Mouse (Mus musculus): ENCODE measurements around the gene Saa1. TPM values are rescaled to one million over a fixed set of nuclear protein-coding genes. Genes with fewer than 3 reads are reported as not detected.

Gene Saa1
- total RNA-seq (2023), result not detected

DNA sequence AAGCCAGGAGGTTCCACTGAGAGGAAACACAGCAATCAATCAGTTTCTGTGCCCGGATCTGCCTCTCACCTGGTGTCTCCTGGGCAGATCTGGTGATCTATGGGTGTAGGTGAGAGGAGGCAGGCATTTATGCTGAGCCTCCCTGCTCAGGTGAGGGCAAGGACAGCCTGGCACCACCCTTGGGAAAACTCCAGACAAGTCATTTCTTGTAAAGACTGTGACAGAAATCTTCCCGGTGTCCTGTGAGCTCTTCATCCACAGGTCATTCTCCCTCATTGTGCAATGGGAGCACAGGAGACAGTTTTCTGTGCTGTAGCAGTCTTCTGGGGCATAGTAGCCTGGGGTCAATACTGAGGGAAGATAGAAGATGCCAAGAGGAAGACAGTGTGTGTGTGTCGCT lies at the start of gene Saa1:
Saa1 (minus strand) TSS at position 101 of the 400 bp plus-strand sequence.

DNA sequence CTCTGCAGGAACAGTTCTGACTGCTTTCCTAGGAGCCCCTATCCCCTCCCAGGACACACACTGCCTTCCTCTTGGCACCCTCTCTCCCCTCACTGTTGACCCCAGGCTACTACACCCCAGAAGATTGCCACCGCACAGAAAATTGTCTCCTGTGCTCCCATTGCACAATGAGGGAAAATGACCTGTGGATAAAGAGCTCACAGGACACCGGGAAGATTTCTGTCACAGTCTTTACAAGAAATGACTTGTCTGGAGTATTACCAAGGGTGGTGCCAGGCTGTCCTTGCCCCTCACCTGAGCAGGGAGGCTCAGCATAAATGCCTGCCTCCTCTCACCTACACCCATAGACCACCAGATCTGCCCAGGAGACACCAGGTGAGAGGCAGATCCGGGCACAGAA lies 8.7 kb upstream of the Saa1 start, which contains the start of gene Saa2:
Saa2 (plus strand) TSS at position 301 of the 400 bp plus-strand sequence.

DNA sequence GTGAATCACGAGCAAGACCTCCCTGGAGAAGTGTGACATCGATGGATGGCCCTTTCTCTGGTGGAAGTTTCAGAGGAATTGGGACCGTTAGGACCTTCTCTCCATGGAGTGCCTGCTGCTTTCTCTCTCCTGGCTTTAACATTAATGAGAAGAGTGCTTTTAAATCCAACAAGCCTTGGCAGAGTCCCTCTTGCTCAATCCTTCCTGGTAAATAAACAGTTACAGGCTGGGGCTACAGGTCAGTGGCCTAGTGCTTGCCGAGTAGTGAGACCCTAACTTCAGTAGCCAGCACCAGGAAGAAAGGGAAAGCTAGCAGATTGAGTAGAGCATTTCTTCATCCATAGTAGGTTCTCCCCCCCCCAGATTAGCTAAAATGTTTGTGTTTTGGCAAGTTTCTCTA lies 10.3 kb downstream of the Saa1 start, which contains the start of gene Saa4:
Saa4 (minus strand) TSS at position 146 of the 400 bp plus-strand sequence.

DNA sequence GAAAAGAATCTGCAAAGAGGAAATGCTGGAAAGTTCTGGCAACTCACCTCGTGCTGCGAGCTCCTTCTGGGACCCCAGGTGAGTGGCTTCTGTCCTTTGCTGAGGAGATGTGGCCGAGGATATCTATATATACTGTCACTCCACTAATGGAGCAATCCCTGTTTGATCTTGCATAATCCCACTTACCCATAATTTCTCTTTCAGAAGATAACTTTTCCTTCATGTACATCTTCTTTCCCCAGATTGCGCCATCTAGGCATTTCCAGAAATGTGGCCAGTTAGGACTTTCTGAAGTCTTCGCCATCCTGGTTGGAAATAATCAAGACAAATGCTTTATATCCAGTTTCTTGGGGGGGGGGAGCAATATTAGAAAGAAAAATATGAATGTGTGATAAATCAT lies 27.2 kb downstream of the Saa1 start, which contains the start of gene Saa3:
Saa3 (minus strand) TSS at position 101 of the 400 bp plus-strand sequence.

GRCm38 (mm10) chr7:46710390-46710844 lies 32.4 kb downstream of the Saa1 start, which contains the start of gene Saal1:
Saal1 (minus strand) TSS chr7:46710680.

Other genes with a start within 250 kb of the Saa1 start
- gene Sergef, start 103.2 kb downstream of the Saa1 start, total RNA-seq (2023), result 10 to 100 TPM; 13.5 to 16.1 TPM
- gene Tph1, start 70.4 kb downstream of the Saa1 start, total RNA-seq (2023), result under 1 TPM in 1 of 2 experiments, not detected in 1; 0.24 TPM
- 1 to 10 TPM; 5.8 to 7.5 TPM for gene Saal1, start 32.3 kb downstream of the Saa1 start, total RNA-seq (2023)
- 10 to 100 TPM in 1 of 2 experiments, 1 to 10 TPM in 1; 7.7 to 25.8 TPM for gene Saa3, start 27.3 kb downstream of the Saa1 start, total RNA-seq (2023)
- not detected for gene Saa4, start 10.4 kb downstream of the Saa1 start, total RNA-seq (2023)
- gene Saa2, start 8.8 kb upstream of the Saa1 start, total RNA-seq (2023), result not detected
- gene Hps5, start 53.1 kb upstream of the Saa1 start, total RNA-seq (2023), result 10 to 100 TPM; 72.8 to 83.2 TPM
- 10 to 100 TPM; 45.2 to 51.2 TPM for gene Gtf2h1, start 53.1 kb upstream of the Saa1 start, total RNA-seq (2023)
- 100 to 1,000 TPM; 165 to 177 TPM for gene Ldha, start 98.5 kb upstream of the Saa1 start, total RNA-seq (2023)
- not detected for gene Ldhc, start 118.2 kb upstream of the Saa1 start, total RNA-seq (2023)
- gene Tsg101, start 177.0 kb upstream of the Saa1 start, total RNA-seq (2023), result 10 to 100 TPM; 60.2 to 69.5 TPM
- 1 to 10 TPM; 9.4 to 9.7 TPM for gene Uevld, start 215.5 kb upstream of the Saa1 start, total RNA-seq (2023)
- gene Gm9999, start 240.6 kb upstream of the Saa1 start, total RNA-seq (2023), result not detected

Measured in monocyte, adult 59 days (primary cell).